Mouse (Mus musculus): Measurements from ENCODE around the gene Angel2. TPM values are rescaled to one million over a fixed set of nuclear protein-coding genes. Genes with fewer than 3 reads are reported as not detected.

The Angel2 gene
- polyA plus RNA-seq, 1 experiment: 41.7 TPM

DNA sequence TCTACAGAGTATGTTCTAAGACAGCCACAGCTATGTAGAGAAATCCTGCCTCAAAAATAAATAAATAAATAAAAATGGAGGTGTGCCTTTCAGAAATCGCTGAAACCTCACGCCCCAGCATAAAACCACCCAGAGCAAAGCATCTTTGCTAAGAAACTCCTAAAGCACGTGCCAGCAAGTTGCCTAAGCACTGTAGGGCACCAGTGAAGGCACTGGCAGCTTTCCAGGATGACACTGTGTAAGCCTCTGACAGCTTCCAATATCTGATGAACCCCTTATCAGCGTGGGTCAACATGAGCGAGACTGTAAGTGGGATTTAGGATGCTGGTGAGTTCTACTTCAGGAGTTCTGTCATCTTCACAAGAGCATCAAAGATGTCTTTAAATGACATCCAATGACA, 26.1 kb downstream of the Angel2 start:
- H3K4me3 ChIP-seq (ENCODE audit: insufficient read depth, low read length): no peak overlapping the region
- no peak overlapping the region for H3K27ac ChIP-seq (ENCODE audit: insufficient read depth, low read depth, low read length)
- TF ChIP-seq CTCF (IDR thresholded peaks at IDR 0.05; ENCODE audit: low read depth, low read length) (no peak), POLR2A (IDR thresholded peaks at IDR 0.05; ENCODE audit: borderline replicate concordance, low read depth, low read length) (no peak)
- 0 out of 2 replicates have a peak, but pooled peaks cover 3% of the 10 kb centered on the region for H3K4me1 ChIP-seq (ENCODE audit: control insufficient read depth, insufficient read depth, low read length)

DNA sequence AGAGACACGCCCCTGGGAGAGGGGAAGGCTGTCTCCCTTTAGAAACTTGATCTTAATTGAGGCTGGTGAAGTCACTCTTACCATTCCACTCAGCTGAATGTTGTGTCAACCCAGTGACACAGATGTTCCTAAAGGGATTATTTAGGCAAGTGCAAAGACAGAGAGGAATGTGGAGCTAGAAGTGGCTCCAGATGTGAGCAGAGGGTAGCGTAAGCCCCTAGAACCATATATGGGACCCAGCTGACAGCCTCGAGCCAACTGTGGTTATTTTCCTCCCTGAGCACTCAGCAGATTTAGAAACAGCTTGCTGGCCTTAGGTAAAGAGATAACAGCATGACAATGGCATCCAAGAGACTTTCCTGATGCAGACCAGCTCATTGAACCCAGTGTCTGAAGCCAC, 28.1 kb downstream of the Angel2 start:
- no peak overlapping the region for H3K27ac ChIP-seq (ENCODE audit: insufficient read depth, low read depth, low read length)

DNA sequence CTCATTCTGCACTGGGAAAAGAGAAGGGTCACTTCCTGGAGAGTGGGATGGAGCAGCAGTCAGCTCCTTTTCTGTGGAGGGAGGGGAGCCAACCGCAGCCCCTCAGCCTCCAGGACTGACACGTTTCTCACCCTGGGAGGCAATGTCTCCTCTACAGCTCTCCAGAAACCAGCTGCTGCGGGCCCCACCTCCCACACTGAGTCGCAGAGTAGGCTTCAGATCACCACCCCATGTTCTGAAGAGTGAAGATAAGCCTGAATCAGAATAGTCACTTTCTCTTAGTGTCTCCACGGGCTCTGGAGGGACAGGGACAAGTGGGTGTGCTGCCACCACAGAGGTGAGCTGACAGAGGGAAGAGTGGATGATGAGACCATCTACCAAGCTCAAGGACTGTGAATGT, 33.9 kb downstream of the Angel2 start:
- TF ChIP-seq POLR2A (IDR thresholded peaks at IDR 0.05; ENCODE audit: borderline replicate concordance, low read depth, low read length) (no peak), CTCF (IDR thresholded peaks at IDR 0.05; ENCODE audit: low read depth, low read length) (no peak)
- Histone ChIP-seq H3K27ac (ENCODE audit: insufficient read depth, low read depth, low read length) (no peak overlapping the region), H3K4me3 (ENCODE audit: insufficient read depth, low read length) (no peak overlapping the region), H3K4me1 (ENCODE audit: control insufficient read depth, insufficient read depth, low read length) (no peaks in the 10 kb centered on the region)

More for the DNA sequence above, 28.1 kb downstream of the Angel2 start:
- Histone ChIP-seq H3K4me1 (ENCODE audit: control insufficient read depth, insufficient read depth, low read length) (0 out of 2 replicates have a peak, but pooled peaks cover 3% of the 10 kb centered on the region), H3K4me3 (ENCODE audit: insufficient read depth, low read length) (no peak overlapping the region)
- TF ChIP-seq POLR2A (IDR thresholded peaks at IDR 0.05; ENCODE audit: borderline replicate concordance, low read depth, low read length) (no peak), CTCF (IDR thresholded peaks at IDR 0.05; ENCODE audit: low read depth, low read length) (no peak)

DNA sequence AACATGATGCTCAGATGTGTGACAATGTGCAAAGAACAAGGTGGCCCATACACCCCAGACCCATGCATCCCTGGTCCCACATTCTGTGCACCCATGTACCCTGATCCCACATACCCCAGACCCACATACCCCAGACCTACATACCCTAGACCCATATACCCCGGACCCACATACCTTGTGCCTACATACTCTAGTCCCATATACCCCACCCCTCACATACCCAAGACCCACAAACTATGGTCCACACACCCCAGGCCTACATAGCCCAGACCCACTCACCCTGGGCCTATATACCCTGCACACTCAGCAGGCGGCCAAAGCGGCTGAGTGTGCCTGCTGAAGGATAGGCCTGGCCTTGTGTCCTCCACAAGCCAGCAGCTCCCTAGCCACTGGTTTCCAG, 37.8 kb downstream of the Angel2 start:
- Histone ChIP-seq H3K27ac (ENCODE audit: insufficient read depth, low read depth, low read length) (no peak overlapping the region), H3K4me1 (ENCODE audit: control insufficient read depth, insufficient read depth, low read length) (no peaks in the 10 kb centered on the region), H3K4me3 (ENCODE audit: insufficient read depth, low read length) (no peak overlapping the region)
- TF ChIP-seq CTCF (IDR thresholded peaks at IDR 0.05; ENCODE audit: low read depth, low read length) (no peak), POLR2A (IDR thresholded peaks at IDR 0.05; ENCODE audit: borderline replicate concordance, low read depth, low read length) (no peak)

DNA sequence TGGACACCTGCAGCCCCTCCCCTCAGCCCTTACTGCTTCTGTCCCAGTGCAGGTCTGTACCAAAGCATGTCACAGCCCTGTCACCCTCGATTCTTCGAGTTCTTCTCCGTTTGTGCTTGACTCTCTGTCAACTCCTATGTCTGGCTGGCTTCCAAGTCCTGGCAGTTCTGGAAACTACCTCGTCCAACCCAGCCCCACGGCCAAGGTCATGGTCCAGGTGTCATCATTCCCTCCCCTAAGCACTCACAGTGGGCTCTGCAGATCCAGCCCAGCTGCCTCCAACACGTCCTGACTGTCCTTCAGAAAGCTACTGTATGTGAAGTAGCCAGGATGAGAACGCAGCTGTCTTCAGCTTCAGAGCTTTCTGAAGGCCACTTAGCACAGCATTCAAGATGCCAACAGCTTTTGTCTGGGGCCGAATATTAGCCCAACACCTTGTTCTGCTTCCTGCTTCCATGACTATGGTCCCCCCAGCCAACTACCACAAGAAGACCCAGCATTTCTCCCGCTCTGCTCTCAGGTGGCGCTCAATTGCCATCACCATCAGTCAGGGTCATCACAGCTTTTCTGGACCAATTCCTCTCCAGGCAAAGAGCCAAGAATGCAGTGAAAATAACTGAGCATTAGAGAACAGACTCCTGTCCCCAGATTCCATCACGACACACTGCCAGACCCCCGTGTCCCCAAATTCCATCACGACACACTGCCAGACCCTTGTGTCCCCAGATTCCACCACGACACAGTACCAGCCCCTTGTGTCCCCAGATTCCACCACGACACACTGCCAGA, 40.3 kb downstream of the Angel2 start:
- TF ChIP-seq POLR2A (IDR thresholded peaks at IDR 0.05; ENCODE audit: borderline replicate concordance, low read depth, low read length) (no peak), CTCF (IDR thresholded peaks at IDR 0.05; ENCODE audit: low read depth, low read length) (no peak)
- Histone ChIP-seq H3K27ac (ENCODE audit: insufficient read depth, low read depth, low read length) (no peak overlapping the region), H3K4me3 (ENCODE audit: insufficient read depth, low read length) (no peak overlapping the region), H3K4me1 (ENCODE audit: control insufficient read depth, insufficient read depth, low read length) (no peaks in the 10 kb centered on the region)

DNA sequence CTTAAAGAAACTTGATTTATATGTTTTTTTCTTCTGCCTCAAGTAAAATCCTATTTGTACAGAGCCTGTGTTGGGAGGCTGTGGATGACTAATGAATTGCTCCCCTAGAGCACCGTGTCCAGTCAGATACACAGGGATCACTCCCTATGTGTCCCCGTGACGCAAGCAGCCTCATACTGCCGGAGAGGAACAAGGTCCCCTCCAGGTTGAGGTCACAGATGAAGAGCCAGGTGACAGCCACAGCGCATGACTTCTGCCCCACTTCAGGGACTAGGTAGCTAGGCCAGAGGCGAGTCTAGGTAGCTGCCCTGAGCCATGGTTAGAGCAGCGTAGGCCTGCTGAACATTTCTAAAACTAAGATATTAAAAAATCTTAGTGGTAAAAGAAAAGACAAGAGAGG, 43.1 kb downstream of the Angel2 start:
- Histone ChIP-seq H3K4me3 (ENCODE audit: insufficient read depth, low read length) (no peak overlapping the region), H3K27ac (ENCODE audit: insufficient read depth, low read depth, low read length) (no peak overlapping the region), H3K4me1 (ENCODE audit: control insufficient read depth, insufficient read depth, low read length) (no peaks in the 10 kb centered on the region)
- TF ChIP-seq CTCF (IDR thresholded peaks at IDR 0.05; ENCODE audit: low read depth, low read length) (no peak), POLR2A (IDR thresholded peaks at IDR 0.05; ENCODE audit: borderline replicate concordance, low read depth, low read length) (no peak)

DNA sequence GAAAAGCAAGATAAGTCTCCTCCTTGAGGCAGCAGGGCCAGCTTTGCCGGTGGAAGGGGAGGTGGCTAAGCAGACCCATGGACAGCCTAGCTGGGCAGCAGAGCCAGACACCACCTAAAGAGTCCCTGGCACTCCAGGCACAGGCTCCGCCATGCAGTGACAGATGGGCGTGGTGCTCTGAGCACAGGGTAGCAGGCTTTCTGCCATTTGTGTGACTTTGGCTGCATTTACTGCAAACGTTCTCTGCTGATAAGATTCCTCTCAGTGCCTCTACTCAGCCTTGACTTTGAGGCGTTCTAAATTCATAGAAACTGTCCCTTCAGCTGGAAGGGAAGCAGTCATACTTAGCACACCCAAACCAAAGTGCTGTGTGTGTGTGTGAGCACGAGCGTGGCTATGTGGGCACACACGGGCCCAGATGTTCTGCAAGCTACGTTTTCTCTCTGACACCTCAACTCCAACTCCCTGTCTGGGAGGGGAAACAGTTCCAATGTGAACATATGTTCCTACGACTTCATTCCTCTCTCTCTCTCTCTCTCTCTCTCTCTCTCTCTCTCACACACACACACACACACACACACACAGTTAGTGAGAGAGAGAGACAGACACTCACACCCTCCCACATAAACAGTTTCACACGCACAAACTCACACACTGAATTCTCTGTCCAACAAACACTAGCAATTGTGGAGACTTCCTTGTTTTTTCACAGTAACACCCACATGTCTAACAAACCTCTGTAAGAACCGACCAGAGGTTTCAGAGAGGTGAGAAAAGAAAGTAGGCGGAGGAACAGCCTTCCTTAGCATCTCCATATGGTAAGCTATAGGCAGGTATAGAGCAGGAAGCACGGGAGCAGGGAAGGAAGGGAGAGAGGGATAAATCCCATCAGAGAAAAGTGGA, 47.0 kb downstream of the Angel2 start:
- Histone ChIP-seq H3K4me3 (ENCODE audit: insufficient read depth, low read length) (no peak overlapping the region), H3K27ac (ENCODE audit: insufficient read depth, low read depth, low read length) (no peak overlapping the region), H3K4me1 (ENCODE audit: control insufficient read depth, insufficient read depth, low read length) (no peaks in the 10 kb centered on the region; the same call in 1 of the 2 replicates)
- TF ChIP-seq POLR2A (IDR thresholded peaks at IDR 0.05; ENCODE audit: borderline replicate concordance, low read depth, low read length) (no peak), CTCF (IDR thresholded peaks at IDR 0.05; ENCODE audit: low read depth, low read length) (no peak)

DNA sequence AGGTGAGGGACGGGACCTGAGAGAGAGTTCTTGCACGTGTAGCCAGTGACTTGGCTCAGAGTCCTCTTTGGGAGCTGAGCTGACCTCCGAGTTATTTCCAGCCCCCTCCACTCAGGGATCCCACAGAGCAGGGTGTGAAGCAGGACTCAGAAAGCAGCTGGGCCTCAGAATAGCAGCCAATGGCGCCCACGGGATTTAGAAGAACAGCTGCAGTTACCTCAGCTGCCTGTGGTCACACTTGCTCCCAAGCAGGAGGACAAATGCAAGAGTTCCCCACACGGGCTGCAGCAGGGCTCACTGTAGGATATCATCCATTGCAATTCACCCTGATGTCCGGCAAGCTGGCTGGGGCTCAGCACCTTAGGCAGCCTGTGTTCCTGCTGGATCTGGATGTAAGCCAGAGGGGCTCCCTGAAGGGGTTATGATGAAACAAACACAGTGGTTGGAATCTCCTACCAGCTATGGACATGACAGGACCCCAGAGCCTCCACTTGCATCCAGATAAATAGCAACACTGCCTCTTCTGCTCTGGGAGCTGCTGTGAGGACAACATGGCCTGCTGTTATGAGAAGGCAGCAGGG, 47.8 kb downstream of the Angel2 start:
- Histone ChIP-seq H3K4me3 (ENCODE audit: insufficient read depth, low read length) (no peak overlapping the region), H3K27ac (ENCODE audit: insufficient read depth, low read depth, low read length) (no peak overlapping the region)

DNA sequence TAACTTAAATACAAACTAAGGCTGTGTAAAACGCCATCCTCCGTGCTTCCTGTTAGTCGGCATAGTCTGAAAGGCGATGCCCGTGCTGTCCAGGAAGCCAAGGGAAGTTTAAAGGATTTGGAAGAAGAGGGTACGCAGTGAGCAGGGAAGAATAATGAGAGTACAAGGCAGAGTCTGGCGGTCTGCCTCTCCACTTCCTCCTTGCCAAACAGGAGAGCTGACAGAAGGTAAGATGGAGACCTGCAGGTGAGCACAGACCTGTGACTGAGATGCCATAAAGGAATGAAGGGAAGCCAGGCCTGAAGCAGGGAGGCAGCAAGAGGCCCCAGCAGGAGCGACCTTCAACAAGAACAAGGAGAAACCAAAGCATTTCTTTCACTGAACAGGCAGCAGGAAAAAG, 49.3 kb downstream of the Angel2 start:
- Histone ChIP-seq H3K4me1 (ENCODE audit: control insufficient read depth, insufficient read depth, low read length) (no peaks in the 10 kb centered on the region; the same call in 1 of the 2 replicates), H3K4me3 (ENCODE audit: insufficient read depth, low read length) (no peak overlapping the region), H3K27ac (ENCODE audit: insufficient read depth, low read depth, low read length) (no peak overlapping the region)
- no peak for TF ChIP-seq POLR2A (IDR thresholded peaks at IDR 0.05; ENCODE audit: borderline replicate concordance, low read depth, low read length)
- no peak for TF ChIP-seq CTCF (IDR thresholded peaks at IDR 0.05; ENCODE audit: low read depth, low read length)

More for the DNA sequence above, 47.8 kb downstream of the Angel2 start:
- no peaks in the 10 kb centered on the region; the same call in 1 of the 2 replicates for H3K4me1 ChIP-seq (ENCODE audit: control insufficient read depth, insufficient read depth, low read length)
- TF ChIP-seq CTCF (IDR thresholded peaks at IDR 0.05; ENCODE audit: low read depth, low read length) (no peak), POLR2A (IDR thresholded peaks at IDR 0.05; ENCODE audit: borderline replicate concordance, low read depth, low read length) (no peak)
